Mouse (Mus musculus): ENCODE results near the gene Aff3. TPM values are rescaled to one million over a fixed set of nuclear protein-coding genes. Genes with fewer than 3 reads are reported as not detected.

Aff3 gene
- polyA plus RNA-seq, 1 experiment from 2014 or later: 8.5 TPM

DNA sequence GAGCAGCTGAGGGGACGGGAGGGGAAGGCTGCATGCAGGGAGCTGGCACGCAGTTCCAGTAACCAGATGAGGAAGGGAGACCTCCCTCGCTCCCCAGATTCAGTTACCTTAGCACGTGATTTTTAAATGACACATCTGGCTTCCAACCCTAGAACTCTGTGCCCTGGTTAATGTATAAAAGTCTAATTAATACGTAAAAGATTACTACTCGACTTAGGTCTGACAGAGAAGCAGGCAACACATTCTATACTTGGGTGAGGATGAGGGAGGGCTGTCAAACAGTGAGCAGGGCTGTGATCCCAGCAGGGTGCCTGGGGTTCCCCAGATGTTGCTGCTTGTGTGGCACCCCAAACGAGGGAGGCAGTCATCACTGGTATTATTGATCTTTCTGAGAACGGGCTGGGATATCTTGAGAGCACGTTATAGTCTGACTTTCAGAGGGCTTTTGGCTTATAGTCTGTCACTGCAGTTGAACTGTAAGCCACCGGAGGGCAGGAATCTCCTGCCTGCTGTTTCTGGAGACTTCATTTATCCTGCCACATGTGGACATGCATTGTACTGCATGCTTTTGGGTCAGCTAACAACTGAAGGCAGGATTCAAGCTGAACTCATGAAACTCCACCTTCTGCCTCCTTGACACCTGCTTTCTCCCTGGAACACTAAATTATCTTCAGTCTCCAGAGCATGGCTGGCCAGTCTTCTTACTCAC lies 462.1 kb downstream of the Aff3 start:
- Histone ChIP-seq H3K9me3 (no peaks in the 10 kb centered on the region), H3K4me2 (replicated peaks) (no peak overlapping the region), H3K4me1 (replicated peaks) (no peaks in the 10 kb centered on the region), H3K4me3 (replicated peaks) (no peak overlapping the region), H3K9ac (no peak overlapping the region), H3K27me3 (replicated peaks) (no peaks in the 10 kb centered on the region), H3K36me3 (no peaks in the 10 kb centered on the region), H3K27ac (no peak overlapping the region)
- ATAC-seq: no peak
- 70% methylated on average over 10 of the region's 10 CpGs for WGBS

- no peak overlapping the region for H3K4me3 ChIP-seq (replicated peaks)
- H3K27ac ChIP-seq: no peak overlapping the region
- H3K27me3 ChIP-seq (replicated peaks): no peaks in the 10 kb centered on the region
- 78% methylated on average over 3 of the region's 3 CpGs for WGBS
- no peak overlapping the region for H3K9ac ChIP-seq
- no peak overlapping the region for H3K4me2 ChIP-seq (replicated peaks)
- no peak for ATAC-seq
- H3K36me3 ChIP-seq: no peaks in the 10 kb centered on the region
- no peaks in the 10 kb centered on the region for H3K9me3 ChIP-seq
- H3K4me1 ChIP-seq (replicated peaks): no peaks in the 10 kb centered on the region
These were observed 463.0 kb downstream of the Aff3 start for GRCm38 (mm10) chr1:38201796-38202195.

DNA sequence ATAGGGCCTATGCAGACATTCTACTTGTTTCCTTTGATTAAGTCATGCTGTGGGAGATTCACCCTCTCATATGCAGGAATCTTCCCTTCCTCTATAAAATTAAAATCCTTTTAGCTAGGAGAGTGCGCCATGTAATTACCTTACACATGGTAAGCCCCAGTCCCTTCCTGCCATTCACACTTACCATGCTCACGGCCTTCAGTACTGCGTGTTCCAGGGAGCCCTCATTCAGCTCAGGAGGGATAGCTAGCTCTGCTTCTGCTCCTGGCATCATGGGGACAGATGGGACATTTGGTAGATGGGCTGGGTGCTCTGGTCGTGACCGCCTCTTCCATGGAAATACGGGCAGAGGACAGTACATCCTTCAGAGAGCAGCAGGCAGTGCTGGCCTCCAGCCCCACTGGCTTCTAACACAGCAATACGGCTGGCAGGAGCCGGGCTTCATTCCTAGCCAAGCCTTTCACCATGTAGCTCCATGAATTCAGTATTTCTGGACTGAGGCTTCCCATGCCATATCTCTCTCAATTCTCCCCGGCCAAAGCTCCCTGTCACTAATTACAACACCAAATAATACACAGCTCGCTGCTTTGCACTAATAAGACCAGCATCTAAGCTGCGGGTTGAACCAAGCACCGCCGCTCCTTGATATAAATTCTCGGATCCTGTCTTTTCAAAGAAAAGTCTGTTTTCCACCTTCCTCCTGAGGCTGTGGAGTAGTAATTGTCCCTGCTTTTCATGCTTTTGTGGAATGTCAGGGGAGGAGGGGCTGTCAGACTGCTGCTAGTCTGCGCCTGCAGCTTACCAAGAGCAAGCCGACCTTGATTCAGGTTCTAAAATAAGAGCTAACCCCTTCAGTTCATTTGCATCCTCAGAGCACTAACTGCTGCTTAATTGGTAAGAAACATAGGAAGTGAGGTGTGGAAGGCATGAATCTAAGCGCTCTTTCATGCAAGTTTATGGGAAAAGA lies 464.8 kb downstream of the Aff3 start:
- no peak overlapping the region for H3K4me2 ChIP-seq (replicated peaks)
- no peak for ATAC-seq
- no peak overlapping the region for H3K4me3 ChIP-seq (replicated peaks)
- H3K9me3 ChIP-seq: no peaks in the 10 kb centered on the region
- no peaks in the 10 kb centered on the region for H3K4me1 ChIP-seq (replicated peaks)
- H3K9ac ChIP-seq: no peak overlapping the region
- H3K36me3 ChIP-seq: no peaks in the 10 kb centered on the region
- no peaks in the 10 kb centered on the region for H3K27me3 ChIP-seq (replicated peaks)
- no peak overlapping the region for H3K27ac ChIP-seq
- 71% methylated on average over 17 of the region's 17 CpGs for WGBS

- no peak for ATAC-seq
- H3K9me3 ChIP-seq: no peaks in the 10 kb centered on the region
- no peak overlapping the region for H3K27ac ChIP-seq
- H3K36me3 ChIP-seq: no peaks in the 10 kb centered on the region
- WGBS: 81% methylated on average over 15 of the region's 15 CpGs
- no peaks in the 10 kb centered on the region for H3K4me1 ChIP-seq (replicated peaks)
- H3K4me2 ChIP-seq (replicated peaks): no peak overlapping the region
- no peaks in the 10 kb centered on the region for H3K27me3 ChIP-seq (replicated peaks)
- no peak overlapping the region for H3K9ac ChIP-seq
- no peak overlapping the region for H3K4me3 ChIP-seq (replicated peaks)
These were observed 466.2 kb downstream of the Aff3 start for GRCm38 (mm10) chr1:38198393-38199029.

GRCm38 (mm10) chr1:38197145-38197682 lies 467.5 kb downstream of the Aff3 start:
- H3K27me3 ChIP-seq (replicated peaks): no peaks in the 10 kb centered on the region
- no peaks in the 10 kb centered on the region for H3K36me3 ChIP-seq
- WGBS: 71% methylated on average over 8 of the region's 8 CpGs
- no peak overlapping the region for H3K9ac ChIP-seq
- no peak for ATAC-seq
- H3K9me3 ChIP-seq: no peaks in the 10 kb centered on the region
- H3K4me1 ChIP-seq (replicated peaks): no peaks in the 10 kb centered on the region
- no peak overlapping the region for H3K4me3 ChIP-seq (replicated peaks)
- no peak overlapping the region for H3K27ac ChIP-seq
- H3K4me2 ChIP-seq (replicated peaks): no peak overlapping the region

DNA sequence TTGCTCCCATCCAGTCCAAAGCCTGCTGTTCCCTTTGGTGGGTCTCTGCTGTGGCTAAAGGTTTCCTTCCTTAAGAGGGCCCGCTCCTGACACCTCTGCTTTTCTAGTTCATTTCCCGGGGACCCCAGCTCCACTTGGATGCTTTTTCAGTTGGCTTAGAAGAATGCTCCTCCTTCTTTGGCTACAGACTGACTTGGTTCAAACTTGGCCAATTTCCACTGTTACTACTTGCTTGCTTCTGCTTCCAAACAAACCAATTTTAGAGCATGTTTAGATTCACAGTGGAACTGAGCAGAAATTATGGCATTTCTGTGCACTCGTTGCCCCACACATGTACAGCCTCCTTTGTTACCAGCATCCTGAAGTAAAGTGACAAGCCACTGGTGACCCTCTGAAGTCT lies 469.0 kb downstream of the Aff3 start:
- H3K27me3 ChIP-seq (replicated peaks): no peaks in the 10 kb centered on the region
- no peak overlapping the region for H3K27ac ChIP-seq
- ATAC-seq: no peak
- H3K36me3 ChIP-seq: no peaks in the 10 kb centered on the region
- H3K4me2 ChIP-seq (replicated peaks): no peak overlapping the region
- H3K9ac ChIP-seq: no peak overlapping the region
- H3K9me3 ChIP-seq: no peaks in the 10 kb centered on the region
- H3K4me3 ChIP-seq (replicated peaks): no peak overlapping the region
- WGBS: 73% methylated on average over 3 of the region's 3 CpGs
- no peaks in the 10 kb centered on the region for H3K4me1 ChIP-seq (replicated peaks)

DNA sequence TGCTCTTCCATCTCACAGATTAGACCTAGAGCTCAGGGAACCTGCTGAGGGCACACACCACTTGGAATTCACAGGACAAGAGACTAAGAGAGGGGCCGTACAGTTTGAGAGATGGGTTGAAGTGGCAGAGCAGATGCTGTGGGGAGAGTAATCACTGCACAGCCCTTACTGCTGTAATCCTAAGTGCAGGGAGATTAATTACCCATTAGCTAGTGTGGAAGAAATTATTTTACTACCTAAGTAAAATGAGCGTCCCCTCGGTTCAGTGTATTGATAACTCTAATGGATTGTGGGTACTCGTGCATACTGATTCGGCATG lies 478.6 kb downstream of the Aff3 start:
- Histone ChIP-seq H3K27ac (no peak overlapping the region), H3K36me3 (peaks cover 1% of the 10 kb centered on the region; the same call in 1 of the 2 replicates), H3K4me3 (replicated peaks) (no peak overlapping the region), H3K27me3 (replicated peaks) (no peaks in the 10 kb centered on the region), H3K9me3 (no peaks in the 10 kb centered on the region), H3K9ac (no peak overlapping the region), H3K4me1 (replicated peaks) (no peaks in the 10 kb centered on the region), H3K4me2 (replicated peaks) (no peak overlapping the region)
- ATAC-seq: no peak
- whole genome bisulfite sequencing: 90% methylated on average over 5 of the region's 5 CpGs

- Histone ChIP-seq H3K36me3 (peaks cover 4% of the 10 kb centered on the region; the same call in 1 of the 2 replicates), H3K9me3 (no peaks in the 10 kb centered on the region), H3K27ac (no peak overlapping the region), H3K4me1 (replicated peaks) (no peaks in the 10 kb centered on the region), H3K4me3 (replicated peaks) (no peak overlapping the region), H3K4me2 (replicated peaks) (no peak overlapping the region), H3K27me3 (replicated peaks) (no peaks in the 10 kb centered on the region), H3K9ac (no peak overlapping the region)
- ATAC-seq: no peak
- WGBS: 49% methylated on average over 17 of the region's 17 CpGs
These were observed 479.1 kb downstream of the Aff3 start for GRCm38 (mm10) chr1:38185517-38186226.

DNA sequence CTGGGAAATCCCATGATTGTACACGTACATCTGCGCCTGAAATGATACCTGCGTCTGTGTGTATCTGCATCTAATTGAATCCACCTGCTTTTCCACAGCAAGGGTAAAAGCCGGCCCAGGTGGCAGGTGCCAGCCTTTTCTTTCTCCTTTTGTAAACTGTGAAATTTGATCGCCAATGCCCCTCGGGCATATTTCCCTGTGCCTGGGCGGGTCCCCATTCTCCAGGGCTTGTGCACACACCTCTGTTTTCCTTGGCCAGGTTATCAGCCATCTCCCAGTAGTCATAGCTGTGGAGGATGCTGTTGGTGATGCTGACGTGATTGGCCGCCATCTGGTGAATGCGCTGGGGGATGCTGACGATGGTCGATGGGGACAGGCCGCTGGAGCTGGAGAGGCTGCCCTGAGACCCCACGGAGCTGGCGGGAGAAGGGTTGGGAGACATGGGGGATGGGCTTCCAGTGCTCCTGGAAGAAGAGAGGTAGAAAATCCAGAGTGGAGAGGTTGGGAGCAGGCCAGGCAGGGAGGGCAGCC lies 483.7 kb downstream of the Aff3 start:
- H3K27me3 ChIP-seq (replicated peaks): no peaks in the 10 kb centered on the region
- H3K9ac ChIP-seq: no peak overlapping the region
- H3K9me3 ChIP-seq: no peaks in the 10 kb centered on the region
- no peak overlapping the region for H3K4me3 ChIP-seq (replicated peaks)
- H3K27ac ChIP-seq: no peak overlapping the region
- 85% methylated on average over 15 of the region's 15 CpGs for WGBS
- no peak overlapping the region for H3K4me2 ChIP-seq (replicated peaks)
- peaks cover 4% of the 10 kb centered on the region; the same call in 1 of the 2 replicates for H3K36me3 ChIP-seq
- ATAC-seq: no peak
- no peaks in the 10 kb centered on the region for H3K4me1 ChIP-seq (replicated peaks)

DNA sequence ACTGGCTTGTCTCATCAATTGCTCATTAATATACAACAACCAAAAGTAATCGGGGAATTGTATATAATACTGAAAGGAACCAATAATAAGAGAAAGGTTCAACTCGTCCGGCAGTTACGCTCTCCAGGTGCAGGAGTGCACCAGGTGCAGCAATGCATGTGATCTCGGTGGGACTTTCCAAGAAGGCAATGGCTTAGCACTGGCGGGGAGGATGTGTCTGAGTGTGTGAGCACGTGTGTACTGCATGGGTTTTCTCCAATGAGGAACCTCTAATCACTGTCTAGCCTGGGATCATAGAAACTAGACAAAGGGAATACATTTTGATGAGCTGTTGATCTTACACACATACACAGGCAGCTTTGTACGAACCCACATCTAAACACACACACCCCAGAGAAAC lies 485.8 kb downstream of the Aff3 start:
- Histone ChIP-seq H3K27me3 (replicated peaks) (no peaks in the 10 kb centered on the region), H3K4me1 (replicated peaks) (no peaks in the 10 kb centered on the region), H3K9ac (no peak overlapping the region), H3K9me3 (no peaks in the 10 kb centered on the region), H3K4me2 (replicated peaks) (no peak overlapping the region), H3K36me3 (peaks cover 4% of the 10 kb centered on the region; the same call in 1 of the 2 replicates), H3K27ac (no peak overlapping the region), H3K4me3 (replicated peaks) (no peak overlapping the region)
- ATAC-seq: no peak
- 88% methylated on average over 8 of the region's 8 CpGs for WGBS

GRCm38 (mm10) chr1:38176077-38176476 lies 488.7 kb downstream of the Aff3 start:
- peaks cover 1% of the 10 kb centered on the region; the same call in 1 of the 2 replicates for H3K36me3 ChIP-seq

More at GRCm38 (mm10) chr1:38176077-38176476, 488.7 kb downstream of the Aff3 start:
- Histone ChIP-seq H3K27ac (no peak overlapping the region), H3K27me3 (replicated peaks) (no peaks in the 10 kb centered on the region), H3K9ac (no peak overlapping the region), H3K4me1 (replicated peaks) (no peaks in the 10 kb centered on the region), H3K9me3 (no peaks in the 10 kb centered on the region), H3K4me2 (replicated peaks) (no peak overlapping the region), H3K4me3 (replicated peaks) (no peak overlapping the region)
- ATAC-seq: no peak
- WGBS: 90% methylated on average over 7 of the region's 7 CpGs

Data from intestine, embryonic 15.5 days (tissue).